Mouse (Mus musculus) stomach, postnatal 0 days (tissue): ENCODE results near the gene Prkce. TPM values are rescaled to one million over a fixed set of nuclear protein-coding genes. Genes with fewer than 3 reads are reported as not detected.

Experiments
- ATAC-seq: fragments of 200-750 bp; cut with Nextera tagmentation; 2 replicates; pipeline ENCODE4 v1.8.0; 2017; ENCODE audit not compliant: low FRiP score, low TSS enrichment
- DNase-seq: peaks from one replicate; pipeline ENCODE4 v3.0.0-alpha.2; 2016; ENCODE audit warnings: low spot score
- H3K27ac ChIP-seq: fragments of 300-500 bp; sonication (generic); replicated peaks from 2 replicates; pipeline ENCODE4 v1.5.1; 2014; ENCODE audit warnings: mild to moderate bottlenecking, control low read depth
- H3K27me3 ChIP-seq: fragments of 300-500 bp; sonication (generic); 2 replicates; pipeline ENCODE4 v1.6.1; 2014; ENCODE audit warnings: low read length; ENCODE audit not compliant: control insufficient read depth, insufficient read depth
- H3K36me3 ChIP-seq: fragments of 300-500 bp; sonication (generic); 2 replicates; pipeline ENCODE4 v1.6.1; 2014; ENCODE audit warnings: low read length, mixed read lengths; ENCODE audit not compliant: control insufficient read depth, insufficient read depth
- H3K4me1 ChIP-seq: fragments of 300-500 bp; sonication (generic); replicated peaks from 2 replicates; pipeline ENCODE4 v1.6.1; 2014; ENCODE audit warnings: antibody characterized with exemption; ENCODE audit not compliant: control insufficient read depth, insufficient read depth
- H3K4me2 ChIP-seq: fragments of 300-500 bp; sonication (generic); replicated peaks from 2 replicates; pipeline ENCODE4 v1.6.1; 2014; ENCODE audit warnings: low read depth, mild to moderate bottlenecking, control low read depth, moderate library complexity
- H3K4me3 ChIP-seq: fragments of 300-500 bp; sonication (generic); 2 replicates; pipeline ENCODE4 v1.5.1; 2014; ENCODE audit warnings: low read depth, low read length, control low read depth
- H3K9ac ChIP-seq: fragments of 300-500 bp; sonication (generic); 2 replicates; pipeline ENCODE4 v1.6.1; 2014; ENCODE audit warnings: mild to moderate bottlenecking, low read length, control low read depth, mixed read lengths
- H3K9me3 ChIP-seq: fragments of 300-500 bp; sonication (generic); 2 replicates; pipeline ENCODE4 v1.6.1; 2016; ENCODE audit warnings: low read length; ENCODE audit not compliant: control insufficient read depth
- CTCF ChIP-seq: IDR thresholded peaks from 2 replicates; pipeline ENCODE4 v1.5.1; 2016; ENCODE audit warnings: antibody characterized with exemption, low read depth, mild to moderate bottlenecking, moderate library complexity
- EP300 ChIP-seq: optimal IDR thresholded peaks from 2 replicates; pipeline ENCODE3; 2016; ENCODE audit warnings: antibody characterized with exemption
- WGBS: fragments of 180-500 bp; shearing (Covaris S2); extraction: QIAGEN DNeasy Blood & Tissue Kit; methylation state at CpG from one replicate; pipeline ENCODE4 v1.1.7; 2014; 5-methylcytosine and 5-hydroxymethylcytosine counted together
- polyA plus RNA-seq: library from polyadenylated mRNA; unstranded; fragments of >200 nt; fragmentation: Nextera tagmentation; extraction: Ambion mirVana; gene quantifications from 2 replicates; pipeline ENCODE4 v1.2.1, GENCODE M21; 2015

Prkce gene
- polyA plus RNA-seq, 1 experiment from 2014 or later, result 3.4 TPM

- TF ChIP-seq CTCF (no peak), EP300 (no peak)
- Histone ChIP-seq H3K4me2 (no peak overlapping the region), H3K4me1 (peaks cover 9% of the 10 kb centered on the region), H3K4me3 (no peak overlapping the region), H3K36me3 (no peaks in the 10 kb centered on the region), H3K27ac (0 out of 2 replicates have a peak overlapping the region, but pooled peaks have one; percentile 45), H3K9me3 (no peaks in the 10 kb centered on the region), H3K27me3 (no peaks in the 10 kb centered on the region), H3K9ac (no peak overlapping the region)
- DNase-seq, result no peak
- WGBS, result 49% methylated on average over 7 of the region's 7 CpGs
- ATAC-seq, result 0 out of 2 replicates have a peak, but pooled peaks have one; percentile 27
These were observed 157.2 kb downstream of the Prkce start for GRCm38 (mm10) chr17:86324756-86325155.

- TF ChIP-seq EP300 (no peak), CTCF (no peak)
- Histone ChIP-seq H3K27ac (no peak overlapping the region), H3K9me3 (no peaks in the 10 kb centered on the region), H3K27me3 (no peaks in the 10 kb centered on the region), H3K4me3 (no peak overlapping the region), H3K9ac (no peak overlapping the region), H3K36me3 (no peaks in the 10 kb centered on the region), H3K4me1 (peaks cover 13% of the 10 kb centered on the region), H3K4me2 (no peak overlapping the region)
- WGBS, result 86% methylated on average over 10 of the region's 10 CpGs
- DNase-seq (no peak), ATAC-seq (no peak)
These were observed 157.7 kb downstream of the Prkce start for GRCm38 (mm10) chr17:86325317-86325716.

- H3K9me3 ChIP-seq, result no peaks in the 10 kb centered on the region
- no peaks in the 10 kb centered on the region for H3K36me3 ChIP-seq
- no peak overlapping the region for H3K4me2 ChIP-seq
- no peak for ATAC-seq
- H3K4me1 ChIP-seq, result peaks cover 13% of the 10 kb centered on the region
- no peaks in the 10 kb centered on the region for H3K27me3 ChIP-seq
- no peak overlapping the region for H3K9ac ChIP-seq
- no peak overlapping the region for H3K27ac ChIP-seq
- 86% methylated on average over 4 of the region's 4 CpGs for WGBS
- H3K4me3 ChIP-seq, result no peak overlapping the region
- no peak for TF ChIP-seq EP300
- no peak for TF ChIP-seq CTCF
- no peak for DNase-seq
These were observed 160.4 kb downstream of the Prkce start for GRCm38 (mm10) chr17:86327958-86328357.

GRCm38 (mm10) chr17:86329273-86330075 is 161.9 kb downstream of the Prkce start:
- DNase-seq, result no peak
- no peak overlapping the region for H3K9ac ChIP-seq
- H3K27ac ChIP-seq, result no peak overlapping the region

DNA sequence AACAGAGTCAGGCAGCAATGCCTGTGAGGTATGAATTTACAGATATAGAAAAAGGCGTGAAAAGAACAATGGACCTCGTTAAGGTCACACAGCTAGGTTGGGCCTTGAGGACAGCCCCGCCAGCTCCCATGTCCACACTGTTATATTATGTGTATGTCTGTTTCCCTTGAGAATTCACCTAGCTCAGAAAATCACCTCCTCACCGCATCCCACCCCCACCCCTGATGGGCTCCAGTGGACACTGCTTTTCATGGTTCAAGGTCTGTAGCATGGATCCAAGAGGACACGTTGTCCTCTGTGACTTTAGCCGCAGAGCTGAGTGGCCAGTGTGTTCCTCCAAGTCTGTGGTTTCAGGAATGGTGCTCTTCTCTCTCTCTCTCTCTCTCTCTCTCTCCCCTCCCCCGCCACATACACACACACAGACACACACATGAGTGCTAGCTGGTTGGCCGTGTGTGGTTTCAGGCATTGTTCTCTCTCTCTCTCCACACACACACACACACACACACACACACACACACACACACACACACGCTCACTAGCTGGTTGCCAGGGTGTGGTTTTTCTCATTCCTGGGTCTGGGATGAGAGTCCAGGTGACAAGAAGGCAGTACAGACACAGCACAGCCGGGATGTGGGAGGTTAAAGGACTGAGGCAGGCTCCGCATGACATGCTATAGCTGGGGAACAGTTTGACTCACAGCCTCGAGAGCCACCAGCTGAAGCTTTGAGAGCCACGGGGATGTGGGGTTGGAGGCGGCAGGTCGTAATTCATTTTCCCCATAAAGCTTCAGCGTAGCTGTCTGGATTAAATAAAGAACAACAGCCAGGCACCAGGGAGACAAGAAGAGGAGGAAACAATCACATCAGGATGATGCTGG is 162.7 kb downstream of the Prkce start:
- no peak overlapping the region for H3K27ac ChIP-seq
- DNase-seq (peak; percentile 20), ATAC-seq (no peak)
- no peak overlapping the region for H3K4me3 ChIP-seq
- WGBS, result 47% methylated on average over 16 of the region's 16 CpGs
- H3K4me2 ChIP-seq, result no peak overlapping the region
- H3K9me3 ChIP-seq, result no peaks in the 10 kb centered on the region
- no peaks in the 10 kb centered on the region for H3K27me3 ChIP-seq
- H3K36me3 ChIP-seq, result no peaks in the 10 kb centered on the region
- TF ChIP-seq CTCF (no peak), EP300 (no peak)
- H3K4me1 ChIP-seq, result peaks cover 9% of the 10 kb centered on the region
- H3K9ac ChIP-seq, result no peak overlapping the region

More at GRCm38 (mm10) chr17:86329273-86330075, 161.9 kb downstream of the Prkce start:
- Histone ChIP-seq H3K4me1 (peaks cover 9% of the 10 kb centered on the region), H3K4me2 (peak overlapping the region; percentile 40), H3K27me3 (no peaks in the 10 kb centered on the region), H3K9me3 (no peaks in the 10 kb centered on the region), H3K36me3 (no peaks in the 10 kb centered on the region), H3K4me3 (peak overlapping the region; percentile 6)
- ATAC-seq, result peak; percentile 53; the same call in 1 of the 2 replicates
- no peak for TF ChIP-seq CTCF
- TF ChIP-seq EP300, result no peak
- 13% methylated on average over 16 of the region's 16 CpGs for WGBS
